Mouse (Mus musculus): ENCODE data around the gene Oxsm.

Gene Oxsm

GRCm38 (mm10) chr14:16242193-16242815, 7.3 kb downstream of the Oxsm start:
- no peak for DNase-seq (ENCODE audit: low spot score)

DNA sequence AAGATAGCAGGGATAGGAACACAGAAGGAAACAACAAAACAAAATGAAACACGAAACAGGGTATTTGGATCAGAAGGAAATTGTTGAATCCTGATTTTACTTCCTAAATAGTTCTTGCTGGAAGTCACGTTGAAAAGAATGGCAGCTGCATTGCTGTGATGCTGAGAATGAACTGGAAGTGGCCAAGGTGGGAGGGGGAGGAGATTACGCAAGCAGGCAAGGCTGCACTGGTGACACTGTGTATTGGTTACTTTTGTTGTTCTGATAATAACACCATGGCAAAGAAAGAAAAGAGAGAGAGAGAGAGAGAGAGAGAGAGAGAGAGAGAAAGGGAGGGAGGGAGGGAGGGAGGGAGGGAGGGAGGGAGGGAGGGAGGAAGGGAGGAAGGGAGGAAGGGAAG, 13.1 kb downstream of the Oxsm start:
- DNase-seq (ENCODE audit: low spot score): no peak

DNA sequence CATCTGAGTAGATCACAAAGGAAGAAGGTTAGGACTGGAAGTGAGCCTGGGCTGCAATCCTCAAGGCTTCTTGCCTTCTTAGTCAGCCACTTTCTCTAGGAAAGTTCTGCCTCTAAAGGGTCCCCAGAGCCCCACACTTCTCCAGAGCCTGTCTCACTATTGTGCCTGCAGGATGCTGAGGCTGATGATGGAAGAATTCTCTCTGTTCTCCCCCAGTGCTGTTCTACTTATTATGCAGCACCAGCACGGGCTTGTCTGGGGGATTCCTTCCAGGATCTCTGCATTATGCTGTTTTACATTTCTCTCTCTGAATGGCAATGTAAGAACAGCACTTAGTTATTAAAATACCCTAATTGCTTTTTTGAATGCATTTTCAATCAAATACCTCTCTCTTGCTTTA, 16.1 kb downstream of the Oxsm start:
- no peak for DNase-seq (ENCODE audit: low spot score)

GRCm38 (mm10) chr14:16230581-16230980, 19.0 kb downstream of the Oxsm start:
- DNase-seq (ENCODE audit: low spot score): no peak

DNA sequence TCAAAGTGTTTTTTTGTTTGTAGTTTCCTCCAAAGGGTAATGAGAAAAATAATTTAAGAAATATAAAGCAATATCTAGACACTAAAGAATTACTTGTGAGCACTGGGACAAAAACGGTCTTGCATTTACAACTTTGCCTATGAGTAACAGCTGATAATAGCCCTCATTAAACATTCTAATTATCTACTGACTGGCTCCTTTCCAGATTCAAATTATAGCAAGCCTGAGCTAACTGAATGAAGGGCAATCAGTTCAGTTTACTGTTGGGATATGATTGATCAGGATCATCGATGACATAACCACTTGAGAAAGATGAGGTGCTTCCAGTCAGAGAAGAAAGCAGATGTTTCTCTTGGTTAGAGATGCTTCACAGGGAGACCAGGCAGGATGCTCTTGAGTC, 20.2 kb downstream of the Oxsm start:
- DNase-seq (ENCODE audit: low spot score): no peak

GRCm38 (mm10) chr14:16219015-16219414, 30.6 kb downstream of the Oxsm start:
- DNase-seq (ENCODE audit: low spot score): peak; percentile 11

GRCm38 (mm10) chr14:16207722-16208121, 41.9 kb downstream of the Oxsm start:
- DNase-seq (ENCODE audit: low spot score): no peak

DNA sequence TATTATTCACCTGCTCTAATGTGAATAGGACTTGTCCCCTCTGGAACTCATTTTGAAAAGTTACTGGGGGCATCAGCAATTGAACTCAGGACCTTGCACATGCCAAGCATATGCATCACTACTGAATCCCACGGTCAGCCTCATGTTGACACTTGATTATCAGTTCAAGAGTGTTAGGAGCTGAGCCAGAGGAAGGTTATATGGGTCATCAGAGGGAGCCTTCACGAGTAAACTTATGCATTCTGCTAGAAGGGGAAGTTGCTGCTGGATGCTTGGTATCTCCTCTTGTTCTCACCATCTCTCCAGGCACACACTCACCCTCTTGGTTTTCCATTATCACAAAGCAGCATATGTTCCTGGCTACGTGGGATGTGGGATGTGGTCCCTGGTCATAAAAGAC, 47.9 kb downstream of the Oxsm start:
- DNase-seq (ENCODE audit: low spot score): no peak

GRCm38 (mm10) chr14:16200969-16201638, 48.5 kb downstream of the Oxsm start:
- no peak for DNase-seq (ENCODE audit: low spot score)

- DNase-seq (ENCODE audit: low spot score): no peak
Measured at GRCm38 (mm10) chr14:16200220-16200912, 49.2 kb downstream of the Oxsm start.

DNA sequence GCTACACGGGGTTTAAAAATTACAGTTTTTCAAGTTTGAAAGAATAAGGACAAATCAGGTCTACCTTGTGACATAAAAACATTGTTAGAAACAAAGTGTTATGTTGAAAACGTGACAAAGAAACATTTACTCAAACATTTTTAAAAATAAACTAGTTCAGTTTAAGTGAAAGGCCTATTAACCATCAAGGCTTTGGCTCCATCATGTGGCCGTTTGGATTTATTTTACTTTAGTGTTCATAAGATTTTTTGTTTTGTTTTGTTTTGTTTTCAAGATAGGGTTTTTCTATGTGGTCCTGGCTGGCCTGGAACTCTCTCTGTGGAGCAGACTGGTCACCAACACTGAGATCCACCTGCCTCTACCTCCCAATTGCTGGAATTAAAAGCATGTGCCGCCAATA, 53.1 kb downstream of the Oxsm start:
- DNase-seq (ENCODE audit: low spot score): peak; percentile 31

- no peak for DNase-seq (ENCODE audit: low spot score)
Measured at GRCm38 (mm10) chr14:16195486-16195885, 54.1 kb downstream of the Oxsm start.

DNA sequence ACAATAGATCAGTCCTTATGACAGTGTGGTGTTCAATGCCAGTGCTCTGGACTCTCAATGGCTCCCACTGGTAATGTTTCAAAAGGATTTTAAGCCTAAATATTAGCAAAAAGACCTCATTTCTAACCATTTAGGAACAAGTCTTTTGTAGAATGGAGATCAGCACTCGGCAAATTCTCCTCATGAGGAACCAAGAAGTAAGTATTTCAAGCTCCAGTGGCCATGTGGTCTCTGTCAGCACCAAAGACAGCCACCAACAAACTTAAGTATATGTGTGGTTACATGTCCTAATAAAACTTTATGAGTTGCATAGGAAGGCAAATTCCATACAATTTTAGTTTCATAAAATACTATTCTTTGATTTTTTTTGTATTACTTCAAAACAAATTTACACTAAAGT, 55.5 kb downstream of the Oxsm start:
- no peak for DNase-seq (ENCODE audit: low spot score)

DNA sequence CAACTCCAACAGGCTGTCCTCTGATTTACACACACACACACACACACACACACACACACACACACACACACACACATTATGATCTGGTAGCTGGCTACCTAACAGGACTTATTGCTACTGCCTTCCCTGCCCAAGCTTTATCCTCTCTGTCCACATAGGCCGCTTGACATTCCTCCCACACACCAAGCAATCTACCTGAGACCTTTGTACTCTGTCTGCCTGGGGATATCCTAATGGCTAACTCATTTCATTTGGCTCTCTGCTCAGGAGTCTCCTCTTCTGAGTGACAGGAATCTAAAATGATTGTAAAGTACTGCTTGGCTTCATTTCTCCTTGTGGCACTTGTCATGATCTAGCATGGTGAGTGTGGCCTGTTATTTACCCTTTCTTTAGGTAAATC, 60.5 kb downstream of the Oxsm start:
- DNase-seq (ENCODE audit: low spot score): no peak

Measured in T-cell, adult 2 months (primary cell).